In genomic region chr1:134419751-134420458, GRCm38 (mm10) we compare ENCODE assay signal across 10 mouse cellular contexts. TPM values are rescaled to one million over a fixed set of nuclear protein-coding genes. Genes with fewer than 3 reads are reported as not detected.
DNase-seq lines count a peak whose midpoint lies in the region; ATAC-seq and TF ChIP-seq lines count a peak whose summit lies in the region.
"Had no signal": no experiment of that assay in that cellular context is flagged by ENCODE, and none has a peak within 500 bp of the region (broad histone marks: within the 10 kb centered on the region; RNA-seq: fewer than 3 reads in every experiment).

No protein-coding gene starts in this region.

- peaks cover 16% of the 10 kb centered on the region for H3K36me3 ChIP-seq in ES-E14 (ENCODE audit: control insufficient read depth, insufficient read depth, low read length, poor library complexity, severe bottlenecking)
- peaks cover 22% of the 10 kb centered on the region for H3K36me3 ChIP-seq in heart, embryonic 15.5 days
- H3K36me3 ChIP-seq in lung, postnatal 0 days (ENCODE audit: insufficient read depth, low read length) = peaks cover 11% of the 10 kb centered on the region

- no peak for TF ChIP-seq CTCF in gastrocnemius, adult 2 months (IDR thresholded peaks at IDR 0.05)
- no peak for TF ChIP-seq CTCF in lung, postnatal 0 days (IDR thresholded peaks at IDR 0.05)

- 33% methylated on average over 5 of the region's 5 CpGs for WGBS in heart, embryonic 15.5 days
- 17% methylated on average over 5 of the region's 5 CpGs for WGBS in lung, postnatal 0 days

- no peaks in the 10 kb centered on the region for H3K9me3 ChIP-seq in ES-E14 (ENCODE audit: control insufficient read depth, insufficient read depth, low read depth, low read length)
- H3K9me3 ChIP-seq in heart, embryonic 15.5 days (replicated peaks) = no peaks in the 10 kb centered on the region
- H3K9me3 ChIP-seq in lung, postnatal 0 days (ENCODE audit: low read length) = no peaks in the 10 kb centered on the region

- no peak overlapping the region for H3K9ac ChIP-seq in ES-E14 (ENCODE audit: insufficient read depth, low read depth, low read length, poor library complexity, severe bottlenecking)
- no peak overlapping the region for H3K9ac ChIP-seq in heart, embryonic 15.5 days
- H3K9ac ChIP-seq in lung, postnatal 0 days (replicated peaks; ENCODE audit: low read depth) = no peak overlapping the region

- intact Hi-C loops in gastrocnemius, adult 2 months (cut with DNase I) = loop anchor here (2.0 kb wide), 1 partner anchor 57 kb away; no protein-coding TSS in a partner anchor
- intact Hi-C loops in gastrocnemius, postnatal 14 days (cut with DNase I; ENCODE audit: low total_unique reads) = no loop called here

- H3K4me3 ChIP-seq in gastrocnemius, adult 2 months = peak overlapping the region; percentile 98
- no peak overlapping the region for H3K4me3 ChIP-seq in ES-E14 (ENCODE audit: insufficient read depth in 1 of 2, low read depth in 1 of 2, low read length in 2 of 2, poor library complexity in 1 of 2, severe bottlenecking in 1 of 2)
- H3K4me3 ChIP-seq in heart, embryonic 15.5 days = no peak overlapping the region
- H3K4me3 ChIP-seq in lung, postnatal 0 days (ENCODE audit: low read depth, low read length) = no peak overlapping the region

- no peak for ATAC-seq in heart, embryonic 15.5 days (replicated peaks; ENCODE audit: insufficient number of reproducible peaks, insufficient read depth, low FRiP score, low read depth)
- no peak for ATAC-seq in lung, postnatal 0 days
- ATAC-seq in activated CD4-positive, CD25-positive, alpha-beta regulatory T cell, adult 4 months = no peak

- no peak for DNase-seq in gastrocnemius, adult 2 months
- DNase-seq in gastrocnemius, postnatal 14 days = no peak
- DNase-seq in ES-E14 (ENCODE audit: low read depth, low spot score) = no peak
- DNase-seq in lung, postnatal 0 days (ENCODE audit: low spot score) = peak; percentile 80
- DNase-seq in right cerebral cortex, postnatal 14 days = no peak
- no peak for DNase-seq in thymus, postnatal 0 days (ENCODE audit: low spot score)

- H3K27me3 ChIP-seq in heart, embryonic 15.5 days = no peaks in the 10 kb centered on the region
- no peaks in the 10 kb centered on the region for H3K27me3 ChIP-seq in lung, postnatal 0 days (replicated peaks; ENCODE audit: insufficient read depth, low read length)

- peak; percentile 58 for TF ChIP-seq EP300 in lung, postnatal 0 days (IDR thresholded peaks at IDR 0.05)

- in situ Hi-C loops in ES-E14 (cut with MboI; ENCODE audit: low sequenced_read_pairs in 2 of 2, unreplicated experiment in 2 of 2) = no loop called here

- no peak overlapping the region; the same call in 1 of the 2 replicates for H3K4me2 ChIP-seq in heart, embryonic 15.5 days
- peak overlapping the region; percentile 15; the same call in 1 of the 2 replicates for H3K4me2 ChIP-seq in lung, postnatal 0 days (replicated peaks; ENCODE audit: low read depth, low read length)

- peaks cover 19 to 24% of the 10 kb centered on the region in 2 experiments; a peak in 3 of 4 replicates for H3K4me1 ChIP-seq in ES-E14 (ENCODE audit: control insufficient read depth in 2 of 2, insufficient read depth in 2 of 2, low read length in 2 of 2, poor library complexity in 1 of 2)
- H3K4me1 ChIP-seq in heart, embryonic 15.5 days (replicated peaks) = peaks cover 47% of the 10 kb centered on the region
- H3K4me1 ChIP-seq in lung, postnatal 0 days (ENCODE audit: insufficient read depth, low read depth, low read length) = peaks cover 19% of the 10 kb centered on the region; the same call in 1 of the 2 replicates

- peak overlapping the region; percentile 99 for H3K27ac ChIP-seq in gastrocnemius, adult 2 months
- peak overlapping the region; percentile 63; the same call in 1 of the 2 replicates for H3K27ac ChIP-seq in ES-E14 (ENCODE audit: insufficient read depth, low read depth, low read length, poor library complexity, severe bottlenecking)
- H3K27ac ChIP-seq in heart, embryonic 15.5 days = peak overlapping the region; percentile 41
- H3K27ac ChIP-seq in lung, postnatal 0 days (ENCODE audit: low read length) = peak overlapping the region; percentile 17; the same call in 1 of the 2 replicates

TF ChIP-seq in ES-E14, 5 proteins besides CTCF, POLR2A, EP300 and RAD21:
- no peak for TF ChIP-seq HCFC1 (IDR thresholded peaks at IDR 0.05; ENCODE audit: borderline replicate concordance, insufficient read depth, low read length)
- TF ChIP-seq ZNF384 (IDR thresholded peaks at IDR 0.05; ENCODE audit: low read depth, low read length) = no peak
- TF ChIP-seq ZC3H11A (IDR thresholded peaks at IDR 0.05; ENCODE audit: borderline replicate concordance, low read depth, low read length) = no peak
- no peak for TF ChIP-seq CHD2 (IDR thresholded peaks at IDR 0.05; ENCODE audit: low read depth, low read length)
- no peak for TF ChIP-seq MAFK (IDR thresholded peaks at IDR 0.05; ENCODE audit: insufficient read depth, low read depth, low read length)
TF ChIP-seq in ES-E14: peak in this region for 0.

RNA-seq across cellular contexts. Expression of gene Adipor1, which starts 4.7 kb away (rescaled TPM):
- total RNA-seq in gastrocnemius, adult 2 months (2021) = 100 to 1,000 TPM; 163 to 196 TPM
- total RNA-seq in gastrocnemius, postnatal 14 days (2021) = 100 to 1,000 TPM; 121 to 123 TPM
- total RNA-seq in ES-E14 (2012; rRNA removed) = 80.6 and 88.0 TPM in 2 replicates
- polyA plus RNA-seq in heart, embryonic 15.5 days (2015; fragmentation: Nextera tagmentation; extraction: Ambion mirVana) = 139 and 142 TPM in 2 replicates
- 123 and 126 TPM in 2 replicates for polyA plus RNA-seq in lung, postnatal 0 days (2015; fragmentation: Nextera tagmentation; extraction: Ambion mirVana)
- polyA plus RNA-seq in activated CD4-positive, CD25-positive, alpha-beta regulatory T cell, adult 4 months (2017; shearing (Covaris generic)) = 10 to 100 TPM; 32.7 to 33.2 TPM
- polyA plus RNA-seq in thymus, postnatal 0 days (2015; fragmentation: Nextera tagmentation; extraction: Ambion mirVana) = 65.8 and 67.9 TPM in 2 replicates

RNA-seq across cellular contexts. Expression of gene Cyb5r1, which starts 14.5 kb away (rescaled TPM):
- 10 to 100 TPM; 82.3 to 84.1 TPM for total RNA-seq in gastrocnemius, adult 2 months (2021)
- total RNA-seq in gastrocnemius, postnatal 14 days (2021) = 100 to 1,000 TPM; 109 to 120 TPM
- 186 and 305 TPM in 2 replicates for total RNA-seq in ES-E14 (2012; rRNA removed)
- polyA plus RNA-seq in heart, embryonic 15.5 days (2015; fragmentation: Nextera tagmentation; extraction: Ambion mirVana) = 37.4 and 45.4 TPM in 2 replicates
- polyA plus RNA-seq in lung, postnatal 0 days (2015; fragmentation: Nextera tagmentation; extraction: Ambion mirVana) = 15.3 and 22.2 TPM in 2 replicates
- polyA plus RNA-seq in activated CD4-positive, CD25-positive, alpha-beta regulatory T cell, adult 4 months (2017; shearing (Covaris generic)) = 10 to 100 TPM; 17.0 to 17.1 TPM
- 13.4 and 20.4 TPM in 2 replicates for polyA plus RNA-seq in thymus, postnatal 0 days (2015; fragmentation: Nextera tagmentation; extraction: Ambion mirVana)

RNA-seq across cellular contexts. Expression of gene 4933406M09Rik, which starts 34.2 kb away (rescaled TPM):
- total RNA-seq in gastrocnemius, adult 2 months (2021) = not detected
- total RNA-seq in gastrocnemius, postnatal 14 days (2021) = not detected
- total RNA-seq in ES-E14 (2012; rRNA removed) = 0.22 TPM in 1 of 2 replicates, not detected in the other
- not detected in 2 replicates for polyA plus RNA-seq in heart, embryonic 15.5 days (2015; fragmentation: Nextera tagmentation; extraction: Ambion mirVana)
- polyA plus RNA-seq in lung, postnatal 0 days (2015; fragmentation: Nextera tagmentation; extraction: Ambion mirVana) = 0.06 TPM in 1 of 2 replicates, not detected in the other
- not detected for polyA plus RNA-seq in activated CD4-positive, CD25-positive, alpha-beta regulatory T cell, adult 4 months (2017; shearing (Covaris generic))
- not detected in 2 replicates for polyA plus RNA-seq in thymus, postnatal 0 days (2015; fragmentation: Nextera tagmentation; extraction: Ambion mirVana)
- total RNA-seq: gastrocnemius, postnatal 4 days had no signal
- polyA plus RNA-seq: spleen, adult 2 months had no signal

RNA-seq across cellular contexts. Expression of gene Klhl12, which starts 35.4 kb away (rescaled TPM):
- 10 to 100 TPM; 17.9 to 20.6 TPM for total RNA-seq in gastrocnemius, adult 2 months (2021)
- total RNA-seq in gastrocnemius, postnatal 14 days (2021) = 10 to 100 TPM in 1 of 2 experiments, 1 to 10 TPM in 1; 9.3 to 10.5 TPM
- total RNA-seq in ES-E14 (2012; rRNA removed) = 21.8 and 22.7 TPM in 2 replicates
- polyA plus RNA-seq in heart, embryonic 15.5 days (2015; fragmentation: Nextera tagmentation; extraction: Ambion mirVana) = 17.5 and 19.9 TPM in 2 replicates
- 11.3 and 12.8 TPM in 2 replicates for polyA plus RNA-seq in lung, postnatal 0 days (2015; fragmentation: Nextera tagmentation; extraction: Ambion mirVana)
- polyA plus RNA-seq in activated CD4-positive, CD25-positive, alpha-beta regulatory T cell, adult 4 months (2017; shearing (Covaris generic)) = 10 to 100 TPM; 10.7 to 12.2 TPM
- 12.7 and 14.3 TPM in 2 replicates for polyA plus RNA-seq in thymus, postnatal 0 days (2015; fragmentation: Nextera tagmentation; extraction: Ambion mirVana)

RNA-seq across cellular contexts. Expression of gene Tmem183a, which starts 58.1 kb away (rescaled TPM):
- total RNA-seq in gastrocnemius, adult 2 months (2021) = 10 to 100 TPM; 12.3 to 12.4 TPM
- total RNA-seq in gastrocnemius, postnatal 14 days (2021) = 10 to 100 TPM; 13.8 to 19.5 TPM
- 100 and 120 TPM in 2 replicates for total RNA-seq in ES-E14 (2012; rRNA removed)
- polyA plus RNA-seq in heart, embryonic 15.5 days (2015; fragmentation: Nextera tagmentation; extraction: Ambion mirVana) = 53.0 and 58.1 TPM in 2 replicates
- polyA plus RNA-seq in lung, postnatal 0 days (2015; fragmentation: Nextera tagmentation; extraction: Ambion mirVana) = 42.9 and 44.8 TPM in 2 replicates
- 10 to 100 TPM; 23.6 to 33.3 TPM for polyA plus RNA-seq in activated CD4-positive, CD25-positive, alpha-beta regulatory T cell, adult 4 months (2017; shearing (Covaris generic))
- 58.0 and 64.3 TPM in 2 replicates for polyA plus RNA-seq in thymus, postnatal 0 days (2015; fragmentation: Nextera tagmentation; extraction: Ambion mirVana)

Comparison
In these comparisons a context has a peak if more than half of its experiments do, and no peak if none do; other contexts are left out.
1. H3K27ac ChIP-seq: peak in every context shown above with its lines; median percentile 99 in gastrocnemius, adult 2 months; 63 in ES-E14; 41 in heart, embryonic 15.5 days; 17 in lung, postnatal 0 days.